Mouse (Mus musculus) midbrain, embryonic 13.5 days (tissue): ENCODE data around the gene Dpp4. TPM values are rescaled to one million over a fixed set of nuclear protein-coding genes. Genes with fewer than 3 reads are reported as not detected.

ENCODE experiments used
- ATAC-seq: fragments of 200-750 bp; cut with Nextera tagmentation; 2 replicates; pipeline ENCODE4 v1.8.0; 2017; ENCODE audit warnings: mild to moderate bottlenecking, moderate TSS enrichment, moderate library complexity
- H3K27ac ChIP-seq: fragments of 300-500 bp; sonication (generic); 2 replicates; pipeline ENCODE4 v1.5.1; 2015; ENCODE audit warnings: inconsistent platforms, mild to moderate bottlenecking, moderate library complexity
- H3K27me3 ChIP-seq: fragments of 300-500 bp; sonication (generic); 2 replicates; pipeline ENCODE4 v1.6.1; 2015; ENCODE audit warnings: mild to moderate bottlenecking, inconsistent platforms
- H3K36me3 ChIP-seq: fragments of 300-500 bp; sonication (generic); 2 replicates; pipeline ENCODE4 v1.6.1; 2015; ENCODE audit warnings: mild to moderate bottlenecking, inconsistent platforms
- H3K4me1 ChIP-seq: fragments of 300-500 bp; sonication (generic); replicated peaks from 2 replicates; pipeline ENCODE4 v1.6.1; 2015; ENCODE audit warnings: inconsistent platforms
- H3K4me2 ChIP-seq: fragments of 300-500 bp; sonication (generic); replicated peaks from 2 replicates; pipeline ENCODE4 v1.6.1; 2015; ENCODE audit warnings: moderate library complexity, mild to moderate bottlenecking, inconsistent platforms
- H3K4me3 ChIP-seq: fragments of 300-500 bp; sonication (generic); replicated peaks from 2 replicates; pipeline ENCODE4 v1.5.1; 2015; ENCODE audit warnings: mild to moderate bottlenecking, inconsistent platforms
- H3K9ac ChIP-seq: fragments of 300-500 bp; sonication (generic); replicated peaks from 2 replicates; pipeline ENCODE4 v1.6.1; 2015; ENCODE audit warnings: mild to moderate bottlenecking, inconsistent platforms
- H3K9me3 ChIP-seq: fragments of 300-500 bp; sonication (generic); 2 replicates; pipeline ENCODE4 v1.6.1; 2016; ENCODE audit warnings: mild to moderate bottlenecking, inconsistent platforms
- WGBS: fragments of 180-500 bp; shearing (Covaris S2); methylation state at CpG from one replicate; pipeline ENCODE4 v1.1.7; 2015; 5-methylcytosine and 5-hydroxymethylcytosine counted together
- polyA plus RNA-seq: library from polyadenylated mRNA; unstranded; fragments of >200 nt; fragmentation: Nextera tagmentation; extraction: Ambion mirVana; gene quantifications from 2 replicates; pipeline ENCODE4 v1.2.1, GENCODE M21; 2015

Dpp4 gene
- polyA plus RNA-seq, 1 experiment from 2014 or later = 1.4 TPM

DNA sequence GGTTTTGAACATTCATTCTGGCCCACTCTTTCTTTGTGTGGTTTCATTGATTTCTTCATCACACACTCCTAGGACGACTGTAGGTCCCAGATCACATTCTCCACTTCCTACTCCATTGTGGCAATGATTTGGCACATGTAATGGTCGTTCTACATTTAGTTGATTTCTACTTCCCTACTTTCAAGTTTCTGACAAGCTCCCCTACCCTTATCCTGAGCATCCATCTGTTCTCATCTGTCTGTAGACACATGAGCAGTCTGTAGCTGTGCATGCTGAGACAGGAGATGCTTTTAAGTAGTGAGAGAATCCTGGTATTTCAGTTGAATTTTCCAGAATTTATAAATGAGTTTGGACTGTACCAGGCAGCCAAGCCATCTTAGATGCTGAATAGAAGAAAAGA, 95.1 kb downstream of the Dpp4 start:
- H3K9ac ChIP-seq = no peak overlapping the region
- H3K9me3 ChIP-seq = no peaks in the 10 kb centered on the region
- no peak overlapping the region for H3K27ac ChIP-seq
- H3K27me3 ChIP-seq = no peaks in the 10 kb centered on the region
- H3K36me3 ChIP-seq = no peaks in the 10 kb centered on the region
- WGBS = 73% methylated on average over 2 of the region's 2 CpGs
- no peak for ATAC-seq
- H3K4me3 ChIP-seq = no peak overlapping the region
- H3K4me2 ChIP-seq = no peak overlapping the region
- H3K4me1 ChIP-seq = no peaks in the 10 kb centered on the region

DNA sequence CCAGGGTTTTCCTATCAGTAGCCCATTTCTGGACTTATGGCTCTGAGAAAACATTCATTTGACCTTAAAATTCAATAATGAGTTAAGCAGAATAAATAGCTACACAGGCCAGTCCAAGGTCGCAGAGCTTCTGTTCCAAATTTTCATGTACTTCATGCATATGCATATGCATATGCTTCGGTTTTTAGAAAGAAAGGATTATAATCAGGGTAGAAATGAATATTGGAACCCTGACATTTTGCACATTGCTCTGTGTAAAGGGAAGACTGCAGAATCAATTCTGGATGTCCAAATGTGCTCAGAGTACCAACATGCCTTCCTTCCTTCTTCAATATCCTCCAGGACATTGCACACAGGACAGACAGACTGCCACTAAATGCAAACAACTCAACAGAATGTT, 104.6 kb downstream of the Dpp4 start:
- no peaks in the 10 kb centered on the region for H3K36me3 ChIP-seq
- no peak for ATAC-seq
- no peak overlapping the region for H3K9ac ChIP-seq
- H3K4me2 ChIP-seq = no peak overlapping the region
- no peaks in the 10 kb centered on the region for H3K27me3 ChIP-seq
- 77% methylated on average over 2 of the region's 2 CpGs for WGBS
- H3K4me1 ChIP-seq = no peaks in the 10 kb centered on the region
- no peaks in the 10 kb centered on the region for H3K9me3 ChIP-seq
- no peak overlapping the region for H3K27ac ChIP-seq
- H3K4me3 ChIP-seq = no peak overlapping the region

DNA sequence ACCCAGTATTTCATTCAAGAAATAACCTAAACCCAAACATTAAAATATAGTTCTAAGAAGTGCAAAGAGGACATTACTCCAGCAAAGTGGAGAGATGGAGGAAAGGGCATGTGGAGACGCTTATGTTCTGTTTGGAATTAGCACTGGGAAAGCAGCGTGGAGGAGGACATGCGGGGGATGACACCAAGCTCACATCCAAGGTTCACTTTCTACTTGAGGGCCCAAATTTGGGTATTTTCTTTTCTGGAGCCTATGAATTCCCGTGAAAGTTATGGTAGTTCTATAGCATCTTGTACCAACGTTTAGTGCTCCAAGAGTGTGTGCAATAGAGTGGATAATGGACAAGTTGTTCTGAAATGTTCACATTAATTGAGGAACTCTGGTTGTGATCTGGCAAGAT, 105.1 kb downstream of the Dpp4 start:
- no peak for ATAC-seq
- no peak overlapping the region for H3K27ac ChIP-seq
- WGBS = 90% methylated on average over 5 of the region's 5 CpGs
- no peaks in the 10 kb centered on the region for H3K9me3 ChIP-seq
- H3K9ac ChIP-seq = no peak overlapping the region
- no peaks in the 10 kb centered on the region for H3K27me3 ChIP-seq
- no peaks in the 10 kb centered on the region for H3K4me1 ChIP-seq
- H3K4me3 ChIP-seq = no peak overlapping the region
- no peaks in the 10 kb centered on the region for H3K36me3 ChIP-seq
- no peak overlapping the region for H3K4me2 ChIP-seq

DNA sequence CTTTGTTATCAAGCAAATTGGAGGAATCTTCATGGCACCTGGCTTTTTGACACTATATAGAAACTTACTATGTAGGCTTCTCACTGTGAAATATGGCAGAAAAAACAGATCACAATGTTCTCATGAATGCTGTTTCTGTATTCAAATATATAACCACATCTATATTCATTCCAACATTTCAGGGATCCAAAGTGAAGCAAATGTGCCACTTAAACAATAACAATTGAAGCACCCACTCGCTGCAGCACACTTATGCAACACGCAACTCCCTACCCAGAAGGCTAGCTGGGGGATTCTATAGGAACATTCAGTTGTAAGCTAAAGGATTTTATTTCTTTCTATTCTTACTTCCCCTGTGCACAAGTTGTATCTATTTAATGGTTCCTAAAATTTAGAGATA, 110.3 kb downstream of the Dpp4 start:
- H3K27ac ChIP-seq = no peak overlapping the region
- 90% methylated on average over 2 of the region's 2 CpGs for WGBS
- no peaks in the 10 kb centered on the region for H3K36me3 ChIP-seq
- H3K9ac ChIP-seq = no peak overlapping the region
- H3K4me1 ChIP-seq = no peaks in the 10 kb centered on the region
- H3K4me2 ChIP-seq = no peak overlapping the region
- H3K9me3 ChIP-seq = no peaks in the 10 kb centered on the region
- no peaks in the 10 kb centered on the region for H3K27me3 ChIP-seq
- no peak for ATAC-seq
- H3K4me3 ChIP-seq = no peak overlapping the region

DNA sequence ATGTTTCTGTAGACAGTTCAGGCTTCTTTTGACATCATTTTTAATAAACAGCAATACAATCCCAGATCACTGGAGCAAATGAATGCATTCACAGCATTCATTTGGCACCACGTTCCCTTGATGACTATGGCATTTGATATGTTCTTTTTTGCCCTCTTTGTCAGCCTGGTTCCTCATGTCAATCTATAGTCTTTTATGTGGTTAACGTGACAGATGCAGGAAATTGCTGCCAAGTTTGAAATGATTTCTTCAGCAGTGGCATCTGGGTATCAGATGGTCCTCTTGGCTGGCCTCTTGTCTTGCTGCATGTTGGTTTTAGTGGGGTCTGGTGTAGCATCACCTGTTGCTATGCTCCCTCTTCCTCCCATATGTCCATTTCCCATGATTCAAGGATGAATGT, 118.2 kb downstream of the Dpp4 start:
- 45% methylated on average over 2 of the region's 2 CpGs for WGBS
- no peak for ATAC-seq

DNA sequence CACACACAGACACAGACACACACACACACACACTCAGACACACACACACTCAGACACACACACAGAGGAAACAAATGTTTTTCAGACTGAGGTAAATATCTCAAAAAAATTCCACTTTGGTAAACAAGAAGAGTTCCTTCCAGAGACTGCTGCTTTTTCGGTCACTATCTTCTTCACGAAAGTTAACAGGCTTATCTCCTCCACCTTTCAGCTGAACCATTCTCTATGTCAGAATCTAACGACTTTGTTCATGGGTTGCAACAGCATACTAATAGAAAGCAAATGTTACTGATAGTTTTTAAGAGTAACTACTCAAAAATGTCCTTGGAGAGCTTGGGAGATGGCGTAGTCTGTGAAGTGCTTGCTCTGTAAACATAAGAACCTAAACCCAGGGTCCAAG, 124.5 kb downstream of the Dpp4 start:
- ATAC-seq = no peak
- Histone ChIP-seq H3K9me3 (no peaks in the 10 kb centered on the region), H3K27me3 (no peaks in the 10 kb centered on the region), H3K27ac (no peak overlapping the region), H3K9ac (no peak overlapping the region), H3K36me3 (no peaks in the 10 kb centered on the region), H3K4me3 (no peak overlapping the region), H3K4me1 (no peaks in the 10 kb centered on the region), H3K4me2 (no peak overlapping the region)
- WGBS = 80% methylated on average over 4 of the region's 4 CpGs

More for the DNA sequence above, 118.2 kb downstream of the Dpp4 start:
- Histone ChIP-seq H3K27me3 (no peaks in the 10 kb centered on the region), H3K4me1 (0 out of 2 replicates have a peak, but pooled peaks cover 3% of the 10 kb centered on the region), H3K36me3 (no peaks in the 10 kb centered on the region), H3K9me3 (no peaks in the 10 kb centered on the region), H3K4me3 (no peak overlapping the region), H3K9ac (no peak overlapping the region), H3K27ac (no peak overlapping the region), H3K4me2 (no peak overlapping the region)

DNA sequence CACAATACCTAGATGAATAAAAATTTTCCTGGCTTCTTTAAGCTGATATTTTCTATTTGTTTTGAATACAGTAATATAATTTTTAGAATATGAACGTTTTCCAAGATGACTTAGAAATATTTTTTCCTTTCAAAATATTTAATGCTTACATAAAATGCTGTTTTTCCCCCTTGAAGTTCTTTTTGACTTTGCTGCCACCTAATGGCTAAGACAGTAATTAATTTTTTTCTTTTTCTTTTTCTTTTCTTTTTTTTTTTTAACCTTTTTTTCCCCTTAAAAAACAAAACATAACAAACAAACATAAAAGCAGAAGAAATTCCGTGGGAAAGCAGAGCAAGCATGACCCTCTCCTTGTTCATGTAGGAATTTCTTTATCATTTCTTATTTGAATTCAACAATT, 126.2 kb downstream of the Dpp4 start:
- WGBS = 1% methylated on average over 2 of the region's 2 CpGs
- H3K4me1 ChIP-seq = no peaks in the 10 kb centered on the region
- H3K4me2 ChIP-seq = no peak overlapping the region
- no peak overlapping the region for H3K27ac ChIP-seq
- no peaks in the 10 kb centered on the region for H3K27me3 ChIP-seq
- no peaks in the 10 kb centered on the region for H3K36me3 ChIP-seq
- no peaks in the 10 kb centered on the region for H3K9me3 ChIP-seq
- ATAC-seq = no peak
- no peak overlapping the region for H3K9ac ChIP-seq
- no peak overlapping the region for H3K4me3 ChIP-seq

DNA sequence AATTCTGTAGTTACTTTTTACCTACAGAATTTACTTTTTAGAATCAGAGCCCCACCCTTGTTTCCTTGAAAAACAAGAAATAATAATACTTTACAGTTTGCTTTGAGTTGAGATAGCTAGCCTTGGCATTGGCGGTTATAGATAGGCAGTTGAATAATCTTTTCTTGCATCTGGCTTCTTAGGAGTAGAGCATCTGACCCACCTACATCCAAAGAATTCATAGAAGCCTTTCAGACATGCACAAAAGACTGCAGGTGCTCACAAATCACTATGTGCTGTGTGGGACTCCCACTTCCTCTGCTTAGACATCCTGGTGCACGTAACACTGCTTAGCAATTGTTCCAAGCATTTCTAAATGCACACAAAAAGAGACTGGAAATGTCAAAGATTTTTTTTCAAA, 127.0 kb downstream of the Dpp4 start:
- no peak overlapping the region for H3K9ac ChIP-seq
- H3K4me3 ChIP-seq = no peak overlapping the region
- no peaks in the 10 kb centered on the region for H3K36me3 ChIP-seq
- H3K27ac ChIP-seq = no peak overlapping the region
- ATAC-seq = no peak
- 87% methylated on average over 2 of the region's 2 CpGs for WGBS
- no peaks in the 10 kb centered on the region for H3K4me1 ChIP-seq
- no peaks in the 10 kb centered on the region for H3K9me3 ChIP-seq
- H3K4me2 ChIP-seq = no peak overlapping the region
- H3K27me3 ChIP-seq = no peaks in the 10 kb centered on the region

Other genes starting within 250 kb of the Dpp4 start
- gene Gcg, start 71.4 kb upstream of the Dpp4 start, polyA plus RNA-seq = 0.73 and 1.1 TPM in 2 replicates
- gene Fap, start 161.8 kb upstream of the Dpp4 start, polyA plus RNA-seq = 0.58 and 0.70 TPM in 2 replicates
- 0.67 and 1.5 TPM in 2 replicates for gene Ifih1, start 234.0 kb upstream of the Dpp4 start, polyA plus RNA-seq